Mouse (Mus musculus) cerebral cortex, adult 2 months (tissue): ENCODE data around the gene Ager.

Source experiments
- WGBS: fragments of 180-500 bp; shearing (Covaris S2); methylation state at CpG from one replicate; pipeline ENCODE4 v1.1.7; 2018; 5-methylcytosine and 5-hydroxymethylcytosine counted together

The Ager gene

GRCm38 (mm10) chr17:34585877-34586771, 11.5 kb upstream of the Ager start:
- 24% methylated on average over 32 of the region's 32 CpGs for WGBS

- WGBS, result under 1% methylated on average over 38 of the region's 38 CpGs
These were observed 10.8 kb upstream of the Ager start for GRCm38 (mm10) chr17:34586796-34587422.

GRCm38 (mm10) chr17:34587423-34587811, 10.2 kb upstream of the Ager start:
- under 1% methylated on average over 49 of the region's 50 CpGs for WGBS

- WGBS, result 2% methylated on average over 19 of the region's 19 CpGs
These were observed 9.8 kb upstream of the Ager start for GRCm38 (mm10) chr17:34587814-34588213.

- WGBS, result 72% methylated on average over 3 of the region's 3 CpGs
These were observed 8.9 kb upstream of the Ager start for GRCm38 (mm10) chr17:34588767-34589166.

- whole genome bisulfite sequencing, result 60% methylated on average over 7 of the region's 7 CpGs
These were observed 8.5 kb upstream of the Ager start for GRCm38 (mm10) chr17:34589206-34589605.

GRCm38 (mm10) chr17:34589681-34590101, 8.0 kb upstream of the Ager start, which contains the start of gene Gpsm3:
Gpsm3 (plus strand) TSS chr17:34589806.
- 46% methylated on average over 7 of the region's 7 CpGs for WGBS

- WGBS, result 69% methylated on average over 15 of the region's 15 CpGs
These were observed 7.3 kb upstream of the Ager start for GRCm38 (mm10) chr17:34590154-34590987.

GRCm38 (mm10) chr17:34591029-34591993, 6.4 kb upstream of the Ager start, which contains the start of gene Pbx2:
Pbx2 (plus strand) TSS chr17:34591266.
- 8% methylated on average over 21 of the region's 21 CpGs for WGBS

GRCm38 (mm10) chr17:34591994-34592375, 5.7 kb upstream of the Ager start:
- WGBS, result 1% methylated on average over 31 of the region's 35 CpGs

GRCm38 (mm10) chr17:34592581-34593549, 4.8 kb upstream of the Ager start:
- WGBS, result 1% methylated on average over 24 of the region's 32 CpGs

- 46% methylated on average over 34 of the region's 34 CpGs for WGBS
These were observed 3.7 kb upstream of the Ager start for GRCm38 (mm10) chr17:34593752-34594525.

- WGBS, result 73% methylated on average over 8 of the region's 8 CpGs
These were observed 1.6 kb upstream of the Ager start for GRCm38 (mm10) chr17:34596098-34596497.

- 68% methylated on average over 9 of the region's 9 CpGs for WGBS
These were observed 2.2 kb downstream of the Ager start for GRCm38 (mm10) chr17:34599891-34600290.

- WGBS, result 84% methylated on average over 12 of the region's 12 CpGs
These were observed 4.1 kb downstream of the Ager start for GRCm38 (mm10) chr17:34601796-34602195.

- WGBS, result under 1% methylated on average over 30 of the region's 30 CpGs
These were observed 5.9 kb downstream of the Ager start, which contains the start of gene Rnf5 for GRCm38 (mm10) chr17:34603375-34604060. Rnf5 (minus strand) TSS chr17:34603690.

- WGBS, result 0% methylated on average over 35 of the region's 35 CpGs
These were observed 6.4 kb downstream of the Ager start, which contains the start of gene Agpat1 for GRCm38 (mm10) chr17:34604061-34604508. Agpat1 (plus strand) TSS chr17:34604262.
